Mouse (Mus musculus) neural tube, postnatal 0 days (tissue): Measurements from ENCODE around the gene Nol6. TPM values are rescaled to one million over a fixed set of nuclear protein-coding genes. Genes with fewer than 3 reads are reported as not detected.

Experiments
- polyA plus RNA-seq: library from polyadenylated mRNA; unstranded; fragments of >200 nt; fragmentation: Nextera tagmentation; extraction: Ambion mirVana; gene quantifications from 2 replicates; pipeline ENCODE4 v1.2.1, GENCODE M21; 2015

The Nol6 gene
- polyA plus RNA-seq: 27.7 and 33.3 TPM in 2 replicates

GRCm38 (mm10) chr4:41124180-41124951, at the start of gene Nol6:
Gene Nol6, minus strand, starts transcription at chr4:41124455.

GRCm38 (mm10) chr4:41135711-41136453, 11.6 kb upstream of the Nol6 start, which contains the start of gene Ube2r2:
Gene Ube2r2, plus strand, starts transcription at chr4:41135743.

GRCm38 (mm10) chr4:41097871-41098576, 26.2 kb downstream of the Nol6 start, which contains the start of gene Aqp3:
Gene Aqp3, minus strand, starts transcription at chr4:41098183.

Other genes with a start within 250 kb of the Nol6 start
- gene Spink4, start 204.4 kb downstream of the Nol6 start, polyA plus RNA-seq: not detected in 2 replicates
- gene Bag1, start 176.2 kb downstream of the Nol6 start, polyA plus RNA-seq: 203 and 219 TPM in 2 replicates
- gene Chmp5, start 176.0 kb downstream of the Nol6 start, polyA plus RNA-seq: 129 and 135 TPM in 2 replicates
- gene Nfx1, start 153.5 kb downstream of the Nol6 start, polyA plus RNA-seq: 58.4 and 60.5 TPM in 2 replicates
- gene Aqp7, start 76.3 kb downstream of the Nol6 start, polyA plus RNA-seq: not detected in 2 replicates
- gene Aqp3, start 26.3 kb downstream of the Nol6 start, polyA plus RNA-seq: 0.15 TPM in 1 of 2 replicates, not detected in the other
- gene Ube2r2, start 11.3 kb upstream of the Nol6 start, polyA plus RNA-seq: 51.4 and 54.4 TPM in 2 replicates
- 31.7 and 36.5 TPM in 2 replicates for gene Ubap2, start 150.7 kb upstream of the Nol6 start, polyA plus RNA-seq
- 46.9 and 48.0 TPM in 2 replicates for gene Dcaf12, start 190.4 kb upstream of the Nol6 start, polyA plus RNA-seq
- gene Ubap1, start 224.5 kb upstream of the Nol6 start, polyA plus RNA-seq: 55.6 and 55.8 TPM in 2 replicates